Mouse (Mus musculus) CH12.LX (cell line): Measurements from ENCODE around the gene Sf3b4. TPM values are rescaled to one million over a fixed set of nuclear protein-coding genes. Genes with fewer than 3 reads are reported as not detected.

ENCODE experiments used
- DNase-seq: peaks from one replicate; pipeline ENCODE4 v3.0.0-alpha.2; 2013; ENCODE audit errors: extremely low read depth
- H3K27ac ChIP-seq: 2 replicates; pipeline ENCODE4 v1.5.1; 2012; ENCODE audit warnings: low read depth, mild to moderate bottlenecking, control low read depth, moderate library complexity; ENCODE audit not compliant: insufficient read depth
- H3K27me3 ChIP-seq: replicated peaks from 2 replicates; pipeline ENCODE3; 2012; ENCODE audit warnings: inconsistent platforms
- H3K36me3 ChIP-seq, 2 experiments: replicated peaks in 1 of 2; 2 replicates each; pipeline versions ENCODE3 to v1.6.1; 2012; ENCODE audit warnings: inconsistent platforms in 1 of 2, low read length in 1 of 2, mild to moderate bottlenecking in 1 of 2, mixed read lengths in 1 of 2, moderate library complexity in 1 of 2; ENCODE audit not compliant: control insufficient read depth in 1 of 2, insufficient read depth in 1 of 2
- H3K4me1 ChIP-seq, 2 experiments: 2 replicates each; pipeline ENCODE4 v1.6.1; 2012; ENCODE audit warnings: inconsistent platforms in 1 of 2, moderate library complexity in 1 of 2; ENCODE audit not compliant: insufficient read depth in 2 of 2, control insufficient read depth in 1 of 2
- H3K4me2 ChIP-seq: 2 replicates; pipeline ENCODE4 v1.6.1; 2012; ENCODE audit warnings: low read depth, mild to moderate bottlenecking, control low read depth; ENCODE audit not compliant: poor library complexity, insufficient read depth, severe bottlenecking
- H3K4me3 ChIP-seq, 3 experiments: fragments of 150-350 bp in 1 of 3; sonication (generic) in 1 of 3; replicated peaks in 1 of 3; 2 replicates each; pipeline versions ENCODE3 to v1.5.1; 2011 to 2012; ENCODE audit warnings: low read depth in 2 of 3, low read length in 2 of 3, mild to moderate bottlenecking in 2 of 3, moderate library complexity in 2 of 3, control low read depth in 1 of 3, improper control_type of control experiment in 1 of 3, inconsistent platforms in 1 of 3, mixed read lengths in 1 of 3; ENCODE audit not compliant: poor library complexity in 1 of 3
- H3K79me2 ChIP-seq: replicated peaks from 2 replicates; pipeline ENCODE4 v1.6.1; 2012; ENCODE audit warnings: mild to moderate bottlenecking, moderate library complexity; ENCODE audit not compliant: control insufficient read depth, poor library complexity, insufficient read depth, severe bottlenecking; ENCODE audit errors: extremely low read depth
- H3K9ac ChIP-seq: 2 replicates; pipeline ENCODE4 v1.6.1; 2012; ENCODE audit warnings: low read depth, mild to moderate bottlenecking, control low read depth, moderate library complexity; ENCODE audit not compliant: insufficient read depth
- H3K9me3 ChIP-seq: replicated peaks from 2 replicates; pipeline ENCODE3; 2012; ENCODE audit warnings: low read length, inconsistent platforms, mixed read lengths
- BHLHE40 ChIP-seq: IDR thresholded peaks from 2 replicates; pipeline ENCODE4 v1.6.1; 2011; ENCODE audit warnings: mild to moderate bottlenecking, low read depth, low read length, improper control_type of control experiment
- CHD1 ChIP-seq: IDR thresholded peaks from 2 replicates; pipeline ENCODE4 v1.6.1; 2012; ENCODE audit warnings: low read depth, low read length, improper control_type of control experiment, inconsistent platforms
- CHD2 ChIP-seq: IDR thresholded peaks from 2 replicates; pipeline ENCODE4 v1.6.1; 2011; ENCODE audit warnings: low read length, improper control_type of control experiment
- CTCF ChIP-seq, 2 experiments: IDR thresholded peaks in 1 of 2; conservative IDR thresholded peaks in 1 of 2; 2 replicates each; pipeline ENCODE4 v1.5.1; 2011 to 2012; ENCODE audit warnings: low read depth in 2 of 2, low read length in 2 of 2, improper control_type of control experiment in 1 of 2, inconsistent platforms in 1 of 2, mild to moderate bottlenecking in 1 of 2, moderate library complexity in 1 of 2
- E2F4 ChIP-seq: IDR thresholded peaks from 2 replicates; pipeline ENCODE4 v1.6.1; 2011; ENCODE audit warnings: low read depth, low read length, improper control_type of control experiment; ENCODE audit not compliant: insufficient replicate concordance
- ELF1 ChIP-seq: IDR thresholded peaks from 2 replicates; pipeline ENCODE4 v1.6.1; 2014; ENCODE audit warnings: low read depth, mild to moderate bottlenecking, inconsistent platforms, low read length, improper control_type of control experiment
- EP300 ChIP-seq: IDR thresholded peaks from 2 replicates; pipeline ENCODE4 v1.6.1; 2011; ENCODE audit warnings: low read length, improper control_type of control experiment
- ETS1 ChIP-seq: conservative IDR thresholded peaks from 2 replicates; pipeline ENCODE4 v1.6.1; 2012; ENCODE audit warnings: low read depth, mild to moderate bottlenecking, inconsistent platforms, low read length, improper control_type of control experiment, moderate library complexity
- GABPA ChIP-seq: IDR thresholded peaks from 2 replicates; pipeline ENCODE4 v1.6.1; 2012; ENCODE audit warnings: low read depth, low read length, improper control_type of control experiment, inconsistent platforms; ENCODE audit not compliant: insufficient replicate concordance
- HCFC1 ChIP-seq: IDR thresholded peaks from 2 replicates; pipeline ENCODE4 v1.6.1; 2012; ENCODE audit warnings: low read depth, mild to moderate bottlenecking, inconsistent platforms, low read length, improper control_type of control experiment
- IRF4 ChIP-seq: IDR thresholded peaks from 2 replicates; pipeline ENCODE4 v1.6.1; 2014; ENCODE audit warnings: low read depth, mild to moderate bottlenecking, inconsistent platforms, low read length, improper control_type of control experiment
- JUN ChIP-seq: IDR thresholded peaks from 2 replicates; pipeline ENCODE4 v1.6.1; 2011; ENCODE audit warnings: low read depth, mild to moderate bottlenecking, low read length, improper control_type of control experiment, moderate library complexity; ENCODE audit not compliant: insufficient read depth
- JUND ChIP-seq: conservative IDR thresholded peaks from 2 replicates; pipeline ENCODE4 v1.6.1; 2011; ENCODE audit warnings: low read depth, low read length, improper control_type of control experiment
- KAT2A ChIP-seq: IDR thresholded peaks from 2 replicates; pipeline ENCODE4 v1.6.1; 2012; ENCODE audit warnings: low read length, improper control_type of control experiment, inconsistent platforms; ENCODE audit not compliant: insufficient replicate concordance
- MAFK ChIP-seq: IDR thresholded peaks from 2 replicates; pipeline ENCODE4 v1.6.1; 2011; ENCODE audit warnings: low read length, improper control_type of control experiment; ENCODE audit not compliant: insufficient replicate concordance
- MAX ChIP-seq: IDR thresholded peaks from 2 replicates; pipeline ENCODE4 v1.6.1; 2011; ENCODE audit warnings: low read length, improper control_type of control experiment
- MAZ ChIP-seq: IDR thresholded peaks from 2 replicates; pipeline ENCODE4 v1.6.1; 2012; ENCODE audit warnings: low read depth, mild to moderate bottlenecking, inconsistent platforms, low read length, improper control_type of control experiment, moderate library complexity
- MEF2A ChIP-seq: IDR thresholded peaks from 2 replicates; pipeline ENCODE4 v1.6.1; 2014; ENCODE audit warnings: low read depth, mild to moderate bottlenecking, inconsistent platforms, low read length, improper control_type of control experiment, borderline replicate concordance
- MXI1 ChIP-seq: IDR thresholded peaks from 2 replicates; pipeline ENCODE4 v1.6.1; 2011; ENCODE audit warnings: mild to moderate bottlenecking, low read depth, low read length, improper control_type of control experiment
- MYC ChIP-seq: IDR thresholded peaks from 2 replicates; pipeline ENCODE4 v1.6.1; 2011; ENCODE audit warnings: low read depth, mild to moderate bottlenecking, improper control_type of control experiment, low read length
- NELFE ChIP-seq: IDR thresholded peaks from 2 replicates; pipeline ENCODE4 v1.6.1; 2011; ENCODE audit warnings: low read depth, low read length, improper control_type of control experiment
- NRF1 ChIP-seq: IDR thresholded peaks from 2 replicates; pipeline ENCODE4 v1.6.1; 2014; ENCODE audit warnings: low read depth, mild to moderate bottlenecking, inconsistent platforms, low read length, improper control_type of control experiment, moderate library complexity
- PAX5 ChIP-seq: IDR thresholded peaks from 2 replicates; pipeline ENCODE4 v1.6.1; 2012; ENCODE audit warnings: low read length, inconsistent platforms, mixed read lengths
- POLR2A ChIP-seq: IDR thresholded peaks from 2 replicates; pipeline ENCODE4 v1.6.1; 2011; ENCODE audit warnings: low read depth, mild to moderate bottlenecking, improper control_type of control experiment, low read length
- POLR2AphosphoS2 ChIP-seq: IDR thresholded peaks from 2 replicates; pipeline ENCODE4 v1.6.1; 2011; ENCODE audit warnings: low read depth, low read length, improper control_type of control experiment
- RAD21 ChIP-seq: IDR thresholded peaks from 2 replicates; pipeline ENCODE4 v1.6.1; 2011; ENCODE audit warnings: low read depth, mild to moderate bottlenecking, low read length, improper control_type of control experiment, moderate library complexity
- RCOR1 ChIP-seq: conservative IDR thresholded peaks from 2 replicates; pipeline ENCODE4 v1.6.1; 2012; ENCODE audit warnings: low read depth, mild to moderate bottlenecking, inconsistent platforms, low read length, improper control_type of control experiment
- SIN3A ChIP-seq: IDR thresholded peaks from 2 replicates; pipeline ENCODE4 v1.6.1; 2012; ENCODE audit warnings: low read length, improper control_type of control experiment, inconsistent platforms
- SMC3 ChIP-seq: IDR thresholded peaks from 2 replicates; pipeline ENCODE4 v1.6.1; 2011; ENCODE audit warnings: low read depth, low read length, improper control_type of control experiment
- TBP ChIP-seq: conservative IDR thresholded peaks from 2 replicates; pipeline ENCODE4 v1.6.1; 2011; ENCODE audit warnings: low read depth, low read length, improper control_type of control experiment
- TCF12 ChIP-seq: IDR thresholded peaks from 2 replicates; pipeline ENCODE4 v1.6.1; 2014; ENCODE audit warnings: low read depth, mild to moderate bottlenecking, inconsistent platforms, low read length, improper control_type of control experiment
- UBTF ChIP-seq: IDR thresholded peaks from 2 replicates; pipeline ENCODE4 v1.6.1; 2012; ENCODE audit warnings: low read depth, mild to moderate bottlenecking, inconsistent platforms, low read length, improper control_type of control experiment, moderate library complexity
- USF1 ChIP-seq: IDR thresholded peaks from 2 replicates; pipeline ENCODE4 v1.6.1; 2014; ENCODE audit warnings: low read depth, mild to moderate bottlenecking, inconsistent platforms, low read length, improper control_type of control experiment
- USF2 ChIP-seq: conservative IDR thresholded peaks from 2 replicates; pipeline ENCODE4 v1.6.1; 2011; ENCODE audit warnings: low read depth, low read length, improper control_type of control experiment
- ZC3H11A ChIP-seq: IDR thresholded peaks from 2 replicates; pipeline ENCODE4 v1.6.1; 2012; ENCODE audit warnings: low read depth, mild to moderate bottlenecking, inconsistent platforms, low read length, improper control_type of control experiment
- ZKSCAN1 ChIP-seq: IDR thresholded peaks from 2 replicates; pipeline ENCODE4 v1.6.1; 2012; ENCODE audit warnings: low read depth, inconsistent platforms, low read length, improper control_type of control experiment, borderline replicate concordance
- ZMIZ1 ChIP-seq: IDR thresholded peaks from 2 replicates; pipeline ENCODE4 v1.6.1; 2012; ENCODE audit warnings: low read depth, mild to moderate bottlenecking, inconsistent platforms, low read length, improper control_type of control experiment
- ZNF384 ChIP-seq: IDR thresholded peaks from 2 replicates; pipeline ENCODE4 v1.6.1; 2012; ENCODE audit warnings: low read depth, low read length, improper control_type of control experiment, inconsistent platforms
- dilution Hi-C: fragments of 300-500 bp; cut with MboI; formaldehyde crosslinking; loops from 2 replicates; pipeline ENCODE4 v1.14.3; 2020; ENCODE audit warnings: low sequenced_read_pairs; ENCODE audit not compliant: extremely low pct_unique_long_range_greater_than_20kb, extremely low pct_ligation_motif_present
- in situ Hi-C: fragments of 300-500 bp; cut with MboI; formaldehyde crosslinking; loops from 3 replicates; pipeline ENCODE4 v1.14.3; 2019; ENCODE audit warnings: low sequenced_read_pairs, low pct_ligation_motif_present, low pct_unique_long_range_greater_than_20kb, mixed read lengths
- polyA plus RNA-seq: library from polyadenylated mRNA; unstranded; fragments of >175 nt; gene quantifications from 2 replicates; pipeline ENCODE4 v1.2.1, GENCODE M21; 2012; ENCODE audit warnings: low read depth; ENCODE audit not compliant: insufficient read length
- total RNA-seq, 2 experiments: library from RNA; depleted of rRNA; stranded (reverse); fragments of 300-350 nt in 1 of 2; fragments of >200 nt in 1 of 2; gene quantifications; 2 replicates each; pipeline ENCODE4 v1.2.3; 2012 to 2014

Sf3b4 gene
- total and polyA plus RNA-seq, 3 experiments, result 38.1 to 147 (median 47.9) TPM

- H3K27me3 ChIP-seq, result no peaks in the 10 kb centered on the region
- H3K27ac ChIP-seq, result peak within 1 kb of the TSS; percentile 99
- no peaks in the 10 kb centered on the region for H3K9me3 ChIP-seq
- peak within 1 kb of the TSS; percentile 62 to 75 (median 73) for H3K4me3 ChIP-seq
- no peaks in the 10 kb centered on the region for H3K36me3 ChIP-seq
- TF ChIP-seq MAFK, result 0 out of 2 replicates have a peak, but pooled peaks have one; percentile 37
- TF ChIP-seq NELFE, result peak; percentile 83
- peak; percentile 42; the same call in 1 of the 2 replicates for TF ChIP-seq CHD1
- peak; percentile 65 for TF ChIP-seq MYC
- no peak for TF ChIP-seq RAD21
- no peak for TF ChIP-seq SMC3
- TF ChIP-seq PAX5, result no peak
- peak; percentile 31; the same call in 1 of the 2 replicates for TF ChIP-seq BHLHE40
- TF ChIP-seq UBTF, result no peak
- TF ChIP-seq ETS1, result peak; percentile 9; the same call in 1 of the 2 replicates
- 0 out of 2 replicates have a peak, but pooled peaks have one; percentile 54 for TF ChIP-seq E2F4
- TF ChIP-seq HCFC1, result peak; percentile 68
- no peak for TF ChIP-seq ZKSCAN1
- peak; percentile 63; the same call in 1 of the 2 replicates for TF ChIP-seq TCF12
- peak; percentile 77 for TF ChIP-seq MAX
- no peak for TF ChIP-seq ZNF384
- TF ChIP-seq ZMIZ1, result peak; percentile 95; the same call in 1 of the 2 replicates
- TF ChIP-seq USF1, result no peak
- TF ChIP-seq SIN3A, result peak; percentile 64; the same call in 1 of the 2 replicates
- TF ChIP-seq CTCF (conservative IDR thresholded peaks at IDR 0.05 in 1 of 2, IDR thresholded peaks at IDR 0.05 in 1 of 2; ENCODE audit: low read depth in 2 of 2, low read length in 2 of 2), result no peak
- TF ChIP-seq USF2, result no peak
- no peak for TF ChIP-seq GABPA
- peak; percentile 88; the same call in 1 of the 2 replicates for TF ChIP-seq RCOR1
- TF ChIP-seq CHD2, result peak; percentile 10; the same call in 1 of the 2 replicates
- peak; percentile 95 for TF ChIP-seq TBP
- TF ChIP-seq MXI1, result peak; percentile 85
- TF ChIP-seq POLR2AphosphoS2, result no peak; the same call in 1 of the 2 replicates
- peak; percentile 88 for TF ChIP-seq MAZ
- 0 out of 2 replicates have a peak, but pooled peaks have one; percentile 59 for TF ChIP-seq KAT2A
- TF ChIP-seq NRF1, result peak; percentile 75
- peak; percentile 41; the same call in 1 of the 2 replicates for TF ChIP-seq EP300
- TF ChIP-seq ZC3H11A, result no peak
- peak; percentile 41; the same call in 1 of the 2 replicates for TF ChIP-seq IRF4
- TF ChIP-seq MEF2A, result 0 out of 2 replicates have a peak, but pooled peaks have one; percentile 18
- TF ChIP-seq ELF1, result peak; percentile 29; the same call in 1 of the 2 replicates
- TF ChIP-seq JUND, result 0 out of 2 replicates have a peak, but pooled peaks have one; percentile 7
- peak; percentile 89 for TF ChIP-seq POLR2A
- no peak for TF ChIP-seq JUN
- H3K4me2 ChIP-seq, result peak within 1 kb of the TSS; percentile 86
- peak; percentile 88 for DNase-seq
- H3K4me1 ChIP-seq, result peaks cover 2 to 32% of the 10 kb centered on the region in 2 experiments; a peak in 3 of 4 replicates
- in situ Hi-C loops (loop anchor here (10.0 kb wide), 2 partner anchors 255 to 565 kb away; partner anchors contain the start of gene Mcl1), dilution Hi-C loops (no loop called here)
- H3K9ac ChIP-seq, result peak within 1 kb of the TSS; percentile 99
- peaks cover 16% of the 10 kb centered on the region for H3K79me2 ChIP-seq
Observed at GRCm38 (mm10) chr3:96219661-96220130, 47.6 kb downstream of the Sf3b4 start, which contains the start of the genes Bola1 and Hist2h2ab. Gene Bola1, minus strand, starts transcription at chr3:96219709. Gene Hist2h2ab, plus strand, starts transcription at chr3:96219865.
